Mouse (Mus musculus) embryonic fibroblast, embryonic 13.5 days (primary cell): ENCODE data around the gene Ercc6l2.

Experiments
- CTCF ChIP-seq: IDR thresholded peaks from 2 replicates; pipeline ENCODE4 v1.5.1; 2011; ENCODE audit warnings: mild to moderate bottlenecking, control low read depth, low read length, moderate library complexity, borderline replicate concordance; ENCODE audit not compliant: insufficient read depth
- POLR2A ChIP-seq: IDR thresholded peaks from 2 replicates; pipeline ENCODE4 v1.6.1; 2011; ENCODE audit warnings: low read depth, mild to moderate bottlenecking, control low read depth, low read length, moderate library complexity

DNA sequence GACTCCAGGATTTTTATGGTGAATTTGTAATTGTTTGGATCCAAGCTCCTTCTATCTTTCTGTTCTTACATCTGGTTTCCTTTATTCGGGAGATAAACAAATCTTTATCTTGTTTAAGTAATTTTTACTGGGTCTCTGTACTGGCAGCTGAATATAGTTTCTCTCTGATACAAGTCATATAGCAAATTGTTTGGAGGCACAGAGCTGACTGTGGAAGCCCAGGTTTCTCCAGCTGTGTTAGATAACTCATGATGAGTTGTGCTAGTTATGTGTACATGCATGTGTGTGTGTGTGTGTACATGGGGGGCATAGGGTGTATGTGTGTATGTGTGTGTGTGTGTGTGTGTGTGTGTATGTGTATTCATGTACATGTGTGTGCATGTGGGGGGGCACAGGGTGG lies 125.2 kb downstream of the Ercc6l2 start:
- TF ChIP-seq CTCF: no peak
- no peak for TF ChIP-seq POLR2A
